Mouse (Mus musculus) bone marrow macrophage, adult 2 months (primary cell): ENCODE data around the gene Kantr. TPM values are rescaled to one million over a fixed set of nuclear protein-coding genes. Genes with fewer than 3 reads are reported as not detected.

ENCODE experiments used
- H3K27ac ChIP-seq: 2 replicates; pipeline ENCODE4 v1.5.1; 2012; ENCODE audit warnings: low read depth, low read length; ENCODE audit not compliant: insufficient read depth
- H3K4me1 ChIP-seq: 2 replicates; pipeline ENCODE4 v1.6.1; 2012; ENCODE audit warnings: low read length; ENCODE audit not compliant: control insufficient read depth, insufficient read depth
- H3K4me3 ChIP-seq: 2 replicates; pipeline ENCODE4 v1.5.1; 2012; ENCODE audit warnings: mild to moderate bottlenecking, low read length, moderate library complexity; ENCODE audit not compliant: insufficient read depth
- CTCF ChIP-seq: IDR thresholded peaks from 2 replicates; pipeline ENCODE4 v1.5.1; 2012; ENCODE audit warnings: low read depth, mild to moderate bottlenecking, low read length, moderate library complexity
- POLR2A ChIP-seq: IDR thresholded peaks from 2 replicates; pipeline ENCODE4 v1.6.1; 2012; ENCODE audit warnings: mild to moderate bottlenecking, low read depth, low read length, borderline replicate concordance
- polyA plus RNA-seq: library from polyadenylated mRNA; stranded (reverse); fragments of >200 nt; gene quantifications from 2 replicates; pipeline ENCODE4 v1.2.4, GENCODE M21; 2012; ENCODE audit not compliant: missing spikeins, insufficient read depth, insufficient read length

The Kantr gene
- polyA plus RNA-seq, 1 experiment: 18.9 TPM

GRCm38 (mm10) chrX:152284746-152285145 lies 42.5 kb downstream of the Kantr start:
- H3K4me1 ChIP-seq: peaks cover 3% of the 10 kb centered on the region; the same call in 1 of the 2 replicates
- no peak overlapping the region for H3K27ac ChIP-seq
- TF ChIP-seq CTCF: no peak
- TF ChIP-seq POLR2A: no peak
- H3K4me3 ChIP-seq: no peak overlapping the region

GRCm38 (mm10) chrX:152279384-152279783 lies 47.9 kb downstream of the Kantr start:
- no peak overlapping the region for H3K27ac ChIP-seq
- H3K4me3 ChIP-seq: no peak overlapping the region
- TF ChIP-seq POLR2A (no peak), CTCF (no peak)
- H3K4me1 ChIP-seq: no peaks in the 10 kb centered on the region

- no peak for TF ChIP-seq POLR2A
- TF ChIP-seq CTCF: no peak
- Histone ChIP-seq H3K4me1 (no peaks in the 10 kb centered on the region), H3K4me3 (no peak overlapping the region), H3K27ac (no peak overlapping the region)
These were observed 56.1 kb downstream of the Kantr start for GRCm38 (mm10) chrX:152271189-152271588.

Other genes starting within 250 kb of the Kantr start
- 40.2 and 41.1 TPM in 2 replicates for gene Iqsec2, start 183.2 kb downstream of the Kantr start, polyA plus RNA-seq
- 55.9 and 62.3 TPM in 2 replicates for gene Kdm5c, start 94.5 kb downstream of the Kantr start, polyA plus RNA-seq
- gene Tspyl2, start 14.9 kb upstream of the Kantr start, polyA plus RNA-seq: 23.6 and 32.4 TPM in 2 replicates
- not detected in 2 replicates for gene Gpr173, start 41.2 kb upstream of the Kantr start, polyA plus RNA-seq
- gene Cldn34a, start 235.8 kb upstream of the Kantr start, polyA plus RNA-seq: not detected in 2 replicates